18 mouse cellular contexts compared by ENCODE assay signal in genomic region chr12:73666701-73667100, GRCm38 (mm10).
"Had no signal": no experiment of that assay in that cellular context is flagged by ENCODE, and none has a peak within 500 bp of the region (broad histone marks: within the 10 kb centered on the region; RNA-seq: fewer than 3 reads in every experiment).

No protein-coding gene starts in this region.

- H3K36me3 ChIP-seq: limb, embryonic 10.5 days; limb, embryonic 13.5 days; liver, embryonic 12.5 days; liver, embryonic 15.5 days; lung, embryonic 15.5 days; stomach, embryonic 15.5 days had no signal

- H3K4me3 ChIP-seq: layer of hippocampus, adult 2 months; limb, embryonic 10.5 days; limb, embryonic 13.5 days; liver, embryonic 12.5 days; liver, embryonic 15.5 days; lung, embryonic 15.5 days; stomach, embryonic 15.5 days had no signal

- H3K27me3 ChIP-seq: limb, embryonic 13.5 days; liver, embryonic 12.5 days; liver, embryonic 15.5 days; lung, embryonic 15.5 days; stomach, embryonic 15.5 days had no signal

- ATAC-seq: liver, embryonic 12.5 days had no signal

- H3K9ac ChIP-seq: limb, embryonic 13.5 days; liver, embryonic 12.5 days; liver, embryonic 15.5 days; lung, embryonic 15.5 days; stomach, embryonic 15.5 days had no signal

- H3K4me1 ChIP-seq: liver, embryonic 12.5 days; liver, embryonic 15.5 days had no signal

- DNase-seq: kidney, postnatal 25 days; layer of hippocampus, adult 9-11 months; liver; lung, adult 18-20 months; lung, postnatal 10 days; lung, postnatal 36 days; midbrain, embryonic 14.5 days; thymus, adult 18-20 months; thymus, postnatal 36 days had no signal

- H3K27ac ChIP-seq: kidney, postnatal 0 days; layer of hippocampus, adult 2 months; limb, embryonic 10.5 days; limb, embryonic 13.5 days; liver, embryonic 12.5 days; liver, embryonic 15.5 days; lung, embryonic 15.5 days; stomach, embryonic 15.5 days had no signal

- H3K9me3 ChIP-seq: limb, embryonic 10.5 days; limb, embryonic 13.5 days; liver, embryonic 12.5 days; liver, embryonic 15.5 days; lung, embryonic 15.5 days; stomach, embryonic 15.5 days had no signal

- H3K4me2 ChIP-seq: limb, embryonic 13.5 days; liver, embryonic 12.5 days; liver, embryonic 15.5 days; lung, embryonic 15.5 days; midbrain, embryonic 11.5 days; stomach, embryonic 15.5 days had no signal
